Comparison of ENCODE assay signal across 8 mouse cellular contexts in the genomic region with DNA sequence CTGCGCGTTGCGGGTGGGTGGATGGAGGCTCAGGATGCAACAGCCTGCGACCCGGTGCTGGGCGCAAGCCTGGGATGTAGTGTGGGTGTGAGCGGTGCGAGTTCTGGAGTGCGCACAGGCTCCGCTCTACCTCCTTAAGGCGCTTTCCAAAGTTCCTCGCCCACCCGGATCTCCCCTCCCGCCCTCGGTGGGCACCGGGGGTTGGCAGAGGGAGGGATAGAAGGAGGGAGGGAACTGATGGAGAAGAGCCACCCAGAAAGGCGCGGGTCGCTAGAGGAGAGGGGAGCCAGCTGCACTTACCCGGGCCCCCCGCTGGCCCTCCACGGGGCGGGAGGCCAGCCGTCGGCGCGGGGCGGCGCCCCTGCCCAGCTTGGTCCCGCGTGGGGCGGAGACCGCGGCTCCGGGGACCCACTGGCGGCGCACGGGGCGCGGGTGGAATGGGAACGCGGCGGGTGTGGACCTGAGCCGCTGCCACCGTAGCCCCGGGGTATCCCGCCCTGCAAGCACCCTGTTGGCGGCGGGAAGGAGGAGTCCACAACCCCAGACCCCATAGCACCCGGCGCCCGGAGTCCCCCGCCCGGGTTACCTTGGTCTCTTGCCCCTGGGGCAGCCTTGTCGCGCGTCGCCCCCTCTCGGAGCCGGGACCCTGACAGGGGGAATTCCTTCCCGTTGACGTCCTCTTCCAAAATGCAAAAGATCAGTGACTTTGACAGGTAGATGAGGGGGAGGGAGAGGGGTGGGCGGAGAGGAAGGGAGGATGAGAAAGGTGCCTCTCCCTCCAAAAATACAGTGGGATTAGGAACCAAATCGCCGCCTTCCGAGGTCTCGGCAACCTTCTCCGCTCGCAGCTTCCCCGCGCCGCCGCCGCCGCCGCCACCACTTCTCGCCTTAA. TPM values are rescaled to one million over a fixed set of nuclear protein-coding genes. Genes with fewer than 3 reads are reported as not detected.
DNase-seq lines count a peak whose midpoint lies in the region; ATAC-seq and TF ChIP-seq lines count a peak whose summit lies in the region.

No protein-coding gene starts in this region.

- ATAC-seq in kidney, embryonic 14.5 days (ENCODE audit: low FRiP score, low TSS enrichment), result peak; percentile 78
- peak; percentile 67 for ATAC-seq in embryonic facial prominence, embryonic 14.5 days (ENCODE audit: low read depth)
- ATAC-seq in hindbrain, embryonic 14.5 days (ENCODE audit: low FRiP score), result peak; percentile 54
- 0 out of 2 replicates have a peak, but pooled peaks have one; percentile 39 for ATAC-seq in limb, embryonic 14.5 days (ENCODE audit: low FRiP score, low read depth)

- no peaks in the 10 kb centered on the region for H3K36me3 ChIP-seq in kidney, embryonic 14.5 days (ENCODE audit: control insufficient read depth, insufficient read depth, low read length)
- H3K36me3 ChIP-seq in embryonic facial prominence, embryonic 14.5 days (ENCODE audit: control insufficient read depth, insufficient read depth, low read length), result no peaks in the 10 kb centered on the region
- no peaks in the 10 kb centered on the region for H3K36me3 ChIP-seq in hindbrain, embryonic 14.5 days (replicated peaks; ENCODE audit: control insufficient read depth, insufficient read depth)
- no peaks in the 10 kb centered on the region for H3K36me3 ChIP-seq in limb, embryonic 14.5 days (ENCODE audit: control insufficient read depth, insufficient read depth, low read length)

- TF ChIP-seq POLR2A in bone marrow macrophage, adult 2 months (IDR thresholded peaks at IDR 0.05; ENCODE audit: borderline replicate concordance, low read depth, low read length), result no peak
- TF ChIP-seq POLR2A in limb, embryonic 14.5 days (IDR thresholded peaks at IDR 0.05; ENCODE audit: borderline replicate concordance, extremely low read depth, insufficient read depth, insufficient read length), result no peak

- H3K9me3 ChIP-seq in kidney, embryonic 14.5 days (ENCODE audit: control insufficient read depth, low read length), result no peaks in the 10 kb centered on the region
- H3K9me3 ChIP-seq in embryonic facial prominence, embryonic 14.5 days (ENCODE audit: control insufficient read depth, low read length), result no peaks in the 10 kb centered on the region
- no peaks in the 10 kb centered on the region for H3K9me3 ChIP-seq in hindbrain, embryonic 14.5 days (ENCODE audit: control insufficient read depth, low read length)
- no peaks in the 10 kb centered on the region for H3K9me3 ChIP-seq in limb, embryonic 14.5 days (ENCODE audit: control insufficient read depth, low read length)

- no peak overlapping the region for H3K27ac ChIP-seq in kidney, embryonic 14.5 days (ENCODE audit: low read depth, low read length)
- no peak overlapping the region for H3K27ac ChIP-seq in bone marrow macrophage, adult 2 months (ENCODE audit: insufficient read depth, low read depth, low read length)
- H3K27ac ChIP-seq in embryonic facial prominence, embryonic 14.5 days (replicated peaks; ENCODE audit: low read depth, low read length), result no peak overlapping the region
- H3K27ac ChIP-seq in hindbrain, embryonic 14.5 days, result peak overlapping the region; percentile 74
- H3K27ac ChIP-seq in limb, embryonic 14.5 days (replicated peaks; ENCODE audit: low read depth, low read length), result peak overlapping the region; percentile 56; the same call in 1 of the 2 replicates

- DNase-seq in kidney, adult 8-10 months, result no peak
- DNase-seq in embryonic facial prominence, embryonic 14.5 days (ENCODE audit: low spot score), result peak; percentile 41
- DNase-seq in hindbrain, embryonic 14.5 days (ENCODE audit: low spot score), result no peak
- no peak for DNase-seq in limb, embryonic 14.5 days (ENCODE audit: low spot score)
- peak; percentile 48 for DNase-seq in retina, embryonic 14.5 days (ENCODE audit: low spot score)
- no peak for DNase-seq in c-Kit-positive CD71-positive TER-119-positive erythroid progenitor cells, embryonic 14.5 days (ENCODE audit: low spot score)

- peak overlapping the region; percentile 97 for H3K4me2 ChIP-seq in kidney, embryonic 14.5 days (replicated peaks; ENCODE audit: low read depth, low read length)
- H3K4me2 ChIP-seq in embryonic facial prominence, embryonic 14.5 days (ENCODE audit: low read depth, low read length), result peak overlapping the region; percentile 98
- peak overlapping the region; percentile 76 for H3K4me2 ChIP-seq in hindbrain, embryonic 14.5 days (replicated peaks)
- peak overlapping the region; percentile 95 for H3K4me2 ChIP-seq in limb, embryonic 14.5 days (replicated peaks; ENCODE audit: low read depth, low read length, severe bottlenecking)

- peak overlapping the region; percentile 51 for H3K9ac ChIP-seq in kidney, embryonic 14.5 days (ENCODE audit: low read depth, low read length)
- peak overlapping the region; percentile 69 for H3K9ac ChIP-seq in embryonic facial prominence, embryonic 14.5 days (ENCODE audit: low read depth, low read length)
- peak overlapping the region; percentile 62 for H3K9ac ChIP-seq in hindbrain, embryonic 14.5 days
- H3K9ac ChIP-seq in limb, embryonic 14.5 days (ENCODE audit: low read depth, low read length, severe bottlenecking), result peak overlapping the region; percentile 71

- H3K27me3 ChIP-seq in kidney, embryonic 14.5 days (ENCODE audit: control insufficient read depth, insufficient read depth, low read length), result peaks cover 19% of the 10 kb centered on the region
- peaks cover 4% of the 10 kb centered on the region; the same call in 1 of the 2 replicates for H3K27me3 ChIP-seq in embryonic facial prominence, embryonic 14.5 days (replicated peaks; ENCODE audit: control insufficient read depth, insufficient read depth, low read length)
- H3K27me3 ChIP-seq in hindbrain, embryonic 14.5 days (ENCODE audit: control insufficient read depth, insufficient read depth, low read length), result 0 out of 2 replicates have a peak, but pooled peaks cover 5% of the 10 kb centered on the region
- H3K27me3 ChIP-seq in limb, embryonic 14.5 days (ENCODE audit: control insufficient read depth, insufficient read depth, low read length), result 0 out of 2 replicates have a peak, but pooled peaks cover 8% of the 10 kb centered on the region

- peak overlapping the region; percentile 56 for H3K4me3 ChIP-seq in kidney, embryonic 14.5 days (ENCODE audit: low read length)
- H3K4me3 ChIP-seq in bone marrow macrophage, adult 2 months (ENCODE audit: insufficient read depth, low read length), result peak overlapping the region; percentile 59
- peak overlapping the region; percentile 53 for H3K4me3 ChIP-seq in embryonic facial prominence, embryonic 14.5 days (ENCODE audit: low read depth, low read length)
- H3K4me3 ChIP-seq in hindbrain, embryonic 14.5 days (replicated peaks; ENCODE audit: low read length), result peak overlapping the region; percentile 59
- peak overlapping the region; percentile 66 for H3K4me3 ChIP-seq in limb, embryonic 14.5 days (replicated peaks; ENCODE audit: low read length)

- no peak for TF ChIP-seq CTCF in bone marrow macrophage, adult 2 months (IDR thresholded peaks at IDR 0.05; ENCODE audit: low read depth, low read length)

- H3K4me1 ChIP-seq in kidney, embryonic 14.5 days (ENCODE audit: control insufficient read depth, insufficient read depth, low read length), result no peaks in the 10 kb centered on the region
- no peaks in the 10 kb centered on the region for H3K4me1 ChIP-seq in bone marrow macrophage, adult 2 months (ENCODE audit: control insufficient read depth, insufficient read depth, low read length)
- no peaks in the 10 kb centered on the region for H3K4me1 ChIP-seq in embryonic facial prominence, embryonic 14.5 days (ENCODE audit: control insufficient read depth, insufficient read depth, low read length)
- no peaks in the 10 kb centered on the region; the same call in 1 of the 2 replicates for H3K4me1 ChIP-seq in hindbrain, embryonic 14.5 days (replicated peaks; ENCODE audit: control insufficient read depth, insufficient read depth, low read length)
- H3K4me1 ChIP-seq in limb, embryonic 14.5 days (ENCODE audit: control insufficient read depth, insufficient read depth, low read length), result 0 out of 2 replicates have a peak, but pooled peaks cover 3% of the 10 kb centered on the region

- under 1% methylated on average over 70 of the region's 77 CpGs for WGBS in kidney, embryonic 14.5 days
- WGBS in embryonic facial prominence, embryonic 14.5 days, result 1% methylated on average over 50 of the region's 77 CpGs
- under 1% methylated on average over 77 of the region's 77 CpGs for WGBS in hindbrain, embryonic 14.5 days
- WGBS in limb, embryonic 14.5 days, result under 1% methylated on average over 51 of the region's 77 CpGs

RNA-seq across cellular contexts. Expression of a gene that starts 1.3 kb away (rescaled TPM):
- polyA plus RNA-seq in kidney, embryonic 14.5 days (2014; fragmentation: Nextera tagmentation; extraction: Ambion mirVana), result 2.3 and 3.0 TPM in 2 replicates
- 0.35 TPM in 1 of 2 replicates, not detected in the other for polyA plus RNA-seq in bone marrow macrophage, adult 2 months (2012; ENCODE audit: insufficient read depth, insufficient read length, missing spikeins)
- 3.8 and 6.5 TPM in 2 replicates for polyA plus RNA-seq in embryonic facial prominence, embryonic 14.5 days (2014; fragmentation: Nextera tagmentation; extraction: Ambion mirVana)
- polyA plus RNA-seq in hindbrain, embryonic 14.5 days (2014; fragmentation: Nextera tagmentation; extraction: Ambion mirVana), result 19.5 and 21.3 TPM in 2 replicates
- polyA plus RNA-seq in limb, embryonic 14.5 days (2012; rRNA removed), result 7.1 and 7.4 TPM in 2 replicates
- 5.7 and 7.4 TPM in 2 replicates for polyA plus RNA-seq in limb, embryonic 14.5 days (2014; fragmentation: Nextera tagmentation; extraction: Ambion mirVana)

Comparison
In these comparisons a context has a peak if more than half of its experiments do, and no peak if none do; other contexts are left out.
1. H3K27ac ChIP-seq: peak in hindbrain, embryonic 14.5 days (single experiment) and limb, embryonic 14.5 days (single experiment); none in kidney, embryonic 14.5 days (single experiment), bone marrow macrophage, adult 2 months (single experiment) and embryonic facial prominence, embryonic 14.5 days (single experiment).
2. DNase-seq: peak in embryonic facial prominence, embryonic 14.5 days (single experiment) and retina, embryonic 14.5 days (single experiment); none in kidney, adult 8-10 months (0 of 2), hindbrain, embryonic 14.5 days (single experiment), limb, embryonic 14.5 days (single experiment) and c-Kit-positive CD71-positive TER-119-positive erythroid progenitor cells, embryonic 14.5 days (single experiment).
3. Peak in every context shown above with its lines, with median percentiles within 50 percentile points of each other: ATAC-seq, H3K4me2 ChIP-seq, H3K4me3 ChIP-seq and H3K9ac ChIP-seq.